Mouse (Mus musculus): ENCODE measurements around the gene Traf7.

Traf7 gene

GRCm38 (mm10) chr17:24527723-24528559, at the start of gene Traf7:
TSS of gene Traf7 (minus strand) at chr17:24527938.
- peak; percentile 85 to 91 for DNase-seq

DNA sequence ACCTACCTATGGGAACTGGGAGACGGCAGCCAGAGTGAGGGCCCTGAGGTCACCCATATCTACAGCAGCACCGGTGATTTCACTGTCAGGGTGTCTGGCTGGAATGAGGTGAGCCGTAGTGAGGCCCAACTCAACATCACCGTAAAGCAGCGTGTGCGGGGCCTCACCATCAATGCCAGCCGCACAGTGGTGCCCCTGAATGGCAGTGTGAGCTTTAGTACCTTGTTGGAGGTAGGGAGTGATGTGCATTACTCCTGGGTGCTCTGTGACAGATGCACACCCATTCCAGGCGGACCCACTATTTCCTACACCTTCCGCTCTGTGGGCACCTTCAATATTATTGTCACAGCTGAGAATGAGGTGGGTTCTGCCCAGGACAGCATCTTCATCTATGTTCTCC, 46.1 kb upstream of the Traf7 start:
- no peak for DNase-seq

- no peak for DNase-seq
Observed at GRCm38 (mm10) chr17:24572651-24573245, 45.0 kb upstream of the Traf7 start.

DNA sequence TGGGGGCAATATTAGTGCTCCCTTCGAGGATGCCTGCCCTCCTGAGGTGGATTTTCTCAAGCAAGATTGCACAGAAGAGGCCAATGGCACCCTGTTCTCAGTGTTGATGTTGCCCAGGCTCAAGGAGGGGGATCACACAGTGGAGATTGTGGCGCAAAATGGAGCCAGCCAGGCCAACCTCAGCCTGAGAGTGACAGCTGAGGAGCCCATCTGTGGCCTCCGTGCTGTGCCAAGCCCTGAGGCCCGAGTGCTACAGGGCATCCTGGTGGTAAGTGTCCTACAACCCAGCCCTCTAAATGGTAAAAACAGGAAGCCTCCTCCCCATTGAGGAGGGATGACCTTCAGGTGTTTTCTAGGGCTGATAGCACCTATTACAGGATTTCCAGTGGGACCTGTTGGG, 42.1 kb upstream of the Traf7 start:
- DNase-seq = no peak

- DNase-seq = no peak
Observed at GRCm38 (mm10) chr17:24567034-24567779, 39.5 kb upstream of the Traf7 start.

- DNase-seq = no peak
Observed at GRCm38 (mm10) chr17:24565792-24566191, 38.1 kb upstream of the Traf7 start.

GRCm38 (mm10) chr17:24565092-24565491, 37.4 kb upstream of the Traf7 start:
- DNase-seq = no peak

DNA sequence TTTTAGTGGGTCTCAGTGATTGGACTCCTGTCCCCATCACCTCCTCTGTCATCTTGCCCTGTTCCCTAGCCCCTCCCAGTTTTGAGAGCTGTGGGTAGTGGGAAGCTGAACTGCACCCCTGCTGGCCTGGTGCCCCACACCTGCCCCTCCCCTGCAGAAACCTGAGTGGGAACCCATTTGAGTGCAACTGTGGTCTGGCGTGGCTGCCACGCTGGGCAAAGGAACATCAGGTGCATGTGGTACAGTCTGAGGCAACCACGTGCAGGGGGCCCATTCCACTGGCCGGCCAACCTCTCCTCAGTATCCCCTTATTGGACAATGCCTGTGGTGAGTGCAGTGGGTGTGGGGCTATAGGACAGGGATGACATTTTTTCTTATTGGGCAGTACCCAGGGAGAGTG, 36.7 kb upstream of the Traf7 start:
- DNase-seq = no peak

GRCm38 (mm10) chr17:24563638-24564037, 35.9 kb upstream of the Traf7 start:
- DNase-seq = no peak

DNA sequence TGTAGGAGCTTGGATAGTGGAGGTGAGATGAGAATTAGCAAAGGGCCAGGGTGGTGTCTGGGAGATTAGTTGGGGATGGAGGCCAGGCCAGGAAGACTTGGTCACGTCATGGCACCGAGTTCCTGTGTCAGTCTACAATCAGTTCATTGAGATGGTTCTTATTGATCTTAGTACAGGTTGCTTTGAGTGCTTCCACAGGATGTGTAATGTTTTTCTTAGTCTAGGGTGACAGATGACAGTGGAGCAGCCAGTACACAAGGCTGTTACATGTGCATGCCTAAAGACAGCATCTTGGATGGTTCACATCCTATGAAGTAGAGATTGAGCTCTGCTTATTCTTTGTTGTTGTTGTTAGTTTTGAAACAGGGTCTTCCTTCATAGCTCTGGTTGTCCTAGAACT, 33.9 kb upstream of the Traf7 start:
- DNase-seq = no peak

GRCm38 (mm10) chr17:24560301-24561028, 32.7 kb upstream of the Traf7 start:
- DNase-seq = no peak

GRCm38 (mm10) chr17:24559146-24559545, 31.4 kb upstream of the Traf7 start:
- DNase-seq = no peak

DNA sequence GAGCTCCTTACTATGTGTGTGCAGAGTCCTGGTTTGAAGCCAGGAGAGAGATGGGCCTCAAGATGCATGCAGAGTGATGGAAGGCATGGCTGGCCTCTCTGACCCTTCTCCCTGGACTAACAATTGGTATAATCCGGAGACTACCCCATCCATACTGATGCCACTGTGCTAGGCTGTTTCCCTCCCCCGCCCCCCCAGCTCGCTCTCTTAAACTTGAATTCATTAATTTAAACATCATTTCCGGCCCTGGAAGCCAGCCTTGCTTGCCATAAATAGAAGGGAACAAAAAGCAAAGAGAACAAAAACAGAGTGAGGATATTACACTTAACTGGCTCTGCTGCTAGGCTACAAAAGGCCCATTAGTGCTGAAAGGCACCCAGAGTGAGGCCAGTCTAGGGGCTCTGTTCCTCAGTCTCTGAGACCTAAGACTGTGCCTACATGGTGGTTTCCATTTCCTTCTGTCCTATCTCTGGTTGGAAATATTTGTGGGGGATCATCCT, 30.9 kb upstream of the Traf7 start:
- DNase-seq = no peak

- DNase-seq = no peak
Observed at GRCm38 (mm10) chr17:24557091-24557490, 29.4 kb upstream of the Traf7 start.

GRCm38 (mm10) chr17:24551050-24551444, 23.3 kb upstream of the Traf7 start:
- DNase-seq = no peak

DNA sequence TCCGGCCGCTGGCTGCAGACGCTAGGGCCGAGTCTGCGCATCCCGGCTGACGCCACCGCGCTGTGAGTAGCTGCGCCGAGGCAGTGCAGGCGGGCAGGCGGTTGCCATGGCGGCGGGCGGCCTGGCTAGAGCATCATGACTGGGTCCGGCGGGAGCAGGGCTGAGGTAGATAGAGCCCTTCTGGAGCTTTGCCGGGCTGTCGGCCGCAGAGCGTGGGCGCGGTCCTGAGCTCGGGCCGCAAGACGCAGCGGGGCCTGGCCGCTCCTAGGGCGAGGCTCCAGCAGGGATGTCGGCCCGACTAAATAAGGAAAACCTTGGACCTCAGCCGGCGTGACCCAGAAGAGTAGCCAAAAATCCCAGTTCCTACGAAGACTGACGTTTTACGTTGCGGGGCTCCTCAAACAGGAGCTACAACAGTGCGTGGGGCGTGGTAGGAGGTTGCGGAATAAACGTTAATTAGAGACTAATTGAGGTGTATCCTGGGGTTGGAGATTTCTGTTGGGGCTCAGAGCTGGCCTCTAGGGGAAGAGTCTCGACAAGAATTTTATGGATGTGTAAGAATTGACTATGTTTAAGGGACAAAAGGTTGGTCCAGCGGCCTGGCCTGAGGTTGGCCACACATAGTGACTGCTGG, 22.8 kb upstream of the Traf7 start:
- peak; percentile 54 to 76 for DNase-seq

- peak; percentile 99 to 100 for DNase-seq
Observed at GRCm38 (mm10) chr17:24549618-24550415, 22.1 kb upstream of the Traf7 start, which contains the start of gene Pkd1. TSS of gene Pkd1 (plus strand) at chr17:24549834.

- DNase-seq = peak; percentile 35 to 51
Observed at GRCm38 (mm10) chr17:24548921-24549617, 21.3 kb upstream of the Traf7 start.

DNA sequence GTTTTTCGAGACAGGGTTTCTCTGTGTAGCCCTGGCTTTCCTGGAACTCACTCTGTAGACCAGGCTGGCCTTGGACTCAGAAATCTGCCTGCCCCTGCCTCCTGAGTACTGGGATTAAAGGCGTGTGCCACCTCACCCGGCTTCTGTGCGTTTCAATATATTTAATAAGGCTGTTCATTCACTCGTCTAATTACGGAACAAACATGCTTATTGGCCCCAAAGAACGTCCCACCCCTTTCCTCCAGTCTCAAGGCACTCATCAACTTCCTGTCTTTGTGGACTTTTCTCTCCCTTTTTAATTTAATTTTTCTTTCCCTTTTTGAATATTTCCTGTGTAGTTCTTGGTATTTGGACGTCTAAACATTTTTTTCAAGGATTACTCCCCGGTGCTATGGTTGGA, 20.7 kb upstream of the Traf7 start:
- peak in 1 of 2 experiments; percentile 27 for DNase-seq

DNA sequence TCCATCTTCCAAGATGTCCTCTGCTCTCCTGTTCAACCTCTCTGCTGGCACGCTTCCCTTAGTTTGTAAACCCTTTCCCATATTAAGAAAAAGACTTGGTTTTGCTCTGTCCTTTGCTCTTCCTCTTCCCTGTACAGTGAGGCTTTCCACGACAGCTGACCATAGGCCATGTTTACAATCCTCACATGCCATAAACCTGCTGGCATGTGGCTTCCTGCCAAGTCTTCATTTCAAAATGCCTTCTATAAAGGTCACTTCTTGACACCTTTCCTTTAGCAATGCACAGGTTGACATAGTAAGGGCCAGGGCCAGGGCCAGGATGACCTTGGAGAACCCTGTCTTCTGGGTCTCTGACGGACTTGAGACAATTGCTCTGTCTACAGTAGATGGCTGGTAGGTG, 18.5 kb upstream of the Traf7 start:
- DNase-seq = no peak

DNA sequence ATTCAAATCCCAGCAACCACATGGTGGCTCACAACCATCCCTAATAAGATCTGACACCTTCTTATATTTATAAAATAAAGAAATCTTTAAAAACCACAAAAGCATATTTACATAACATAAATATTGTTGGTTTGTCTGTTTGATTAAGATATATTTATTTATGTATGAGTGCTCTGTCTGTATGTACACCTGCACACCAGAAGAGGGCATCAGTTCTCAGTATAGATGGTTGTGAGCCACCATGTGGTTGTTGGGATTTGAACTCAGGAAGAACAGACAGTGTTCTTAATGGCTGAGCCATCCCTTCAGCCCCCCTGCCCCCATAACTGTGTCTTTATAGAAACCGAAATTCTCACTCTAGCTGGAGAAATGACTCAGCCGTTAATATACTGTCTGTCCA, 17.5 kb upstream of the Traf7 start:
- no peak for DNase-seq
